Mouse (Mus musculus): ENCODE results near the gene Ktn1. TPM values are rescaled to one million over a fixed set of nuclear protein-coding genes. Genes with fewer than 3 reads are reported as not detected.

Ktn1 gene
- polyA plus RNA-seq, 1 experiment from 2014 or later: 63.6 TPM

Other genes starting within 250 kb of the Ktn1 start
- 30.7 and 37.0 TPM in 2 replicates for gene Dlgap5, start 230.0 kb upstream of the Ktn1 start, polyA plus RNA-seq (2015; fragmentation: Nextera tagmentation; extraction: Ambion mirVana)
- 20.4 and 23.1 TPM in 2 replicates for gene Fbxo34, start 198.0 kb upstream of the Ktn1 start, polyA plus RNA-seq (2015; fragmentation: Nextera tagmentation; extraction: Ambion mirVana)
- 13.9 and 14.8 TPM in 2 replicates for gene Atg14, start 77.8 kb upstream of the Ktn1 start, polyA plus RNA-seq (2015; fragmentation: Nextera tagmentation; extraction: Ambion mirVana)

Data from stomach, embryonic 16.5 days (tissue).